Mouse (Mus musculus): ENCODE measurements around the gene Tmem203.

Tmem203 gene

GRCm38 (mm10) chr2:25255284-25255779, at the start of gene Tmem203:
Tmem203 (plus strand) TSS chr2:25255439.
- TF ChIP-seq GATA4 (IDR thresholded peaks at IDR 0.05; ENCODE audit: insufficient replicate concordance, low read length): no peak; the same call in 1 of the 2 replicates

GRCm38 (mm10) chr2:25207593-25207992, 47.6 kb upstream of the Tmem203 start:
- TF ChIP-seq GATA4 (IDR thresholded peaks at IDR 0.05; ENCODE audit: insufficient replicate concordance, low read length): no peak

- no peak for TF ChIP-seq GATA4 (IDR thresholded peaks at IDR 0.05; ENCODE audit: insufficient replicate concordance, low read length)
These were observed 44.6 kb upstream of the Tmem203 start for GRCm38 (mm10) chr2:25210686-25211085.

GRCm38 (mm10) chr2:25211121-25211670, 44.0 kb upstream of the Tmem203 start, which contains the start of gene Nelfb:
Nelfb (minus strand) TSS chr2:25211489.
- no peak; the same call in 1 of the 2 replicates for TF ChIP-seq GATA4 (IDR thresholded peaks at IDR 0.05; ENCODE audit: insufficient replicate concordance, low read length)

GRCm38 (mm10) chr2:25213266-25213865, 41.9 kb upstream of the Tmem203 start:
- TF ChIP-seq GATA4 (IDR thresholded peaks at IDR 0.05; ENCODE audit: insufficient replicate concordance, low read length): no peak

- no peak for TF ChIP-seq GATA4 (IDR thresholded peaks at IDR 0.05; ENCODE audit: insufficient replicate concordance, low read length)
These were observed 40.8 kb upstream of the Tmem203 start, which contains the start of gene Stpg3 for GRCm38 (mm10) chr2:25214444-25214843. Stpg3 (minus strand) TSS chr2:25214637.

- TF ChIP-seq GATA4 (IDR thresholded peaks at IDR 0.05; ENCODE audit: insufficient replicate concordance, low read length): no peak
These were observed 37.6 kb upstream of the Tmem203 start for GRCm38 (mm10) chr2:25217666-25218065.

GRCm38 (mm10) chr2:25218445-25218844, 36.8 kb upstream of the Tmem203 start, which contains the start of gene Fam166a:
Fam166a (plus strand) TSS chr2:25218745.
- no peak for TF ChIP-seq GATA4 (IDR thresholded peaks at IDR 0.05; ENCODE audit: insufficient replicate concordance, low read length)

- no peak for TF ChIP-seq GATA4 (IDR thresholded peaks at IDR 0.05; ENCODE audit: insufficient replicate concordance, low read length)
These were observed 33.9 kb upstream of the Tmem203 start for GRCm38 (mm10) chr2:25221331-25221772.

GRCm38 (mm10) chr2:25223681-25224491, 31.4 kb upstream of the Tmem203 start:
- TF ChIP-seq GATA4 (IDR thresholded peaks at IDR 0.05; ENCODE audit: insufficient replicate concordance, low read length): peak; percentile 81; the same call in 1 of the 2 replicates

- TF ChIP-seq GATA4 (IDR thresholded peaks at IDR 0.05; ENCODE audit: insufficient replicate concordance, low read length): no peak; the same call in 1 of the 2 replicates
These were observed 30.8 kb upstream of the Tmem203 start, which contains the start of gene Tubb4b for GRCm38 (mm10) chr2:25224492-25224765. Tubb4b (minus strand) TSS chr2:25224702.

GRCm38 (mm10) chr2:25224766-25225752, 30.2 kb upstream of the Tmem203 start:
- TF ChIP-seq GATA4 (IDR thresholded peaks at IDR 0.05; ENCODE audit: insufficient replicate concordance, low read length): no peak

GRCm38 (mm10) chr2:25225811-25226379, 29.3 kb upstream of the Tmem203 start:
- no peak for TF ChIP-seq GATA4 (IDR thresholded peaks at IDR 0.05; ENCODE audit: insufficient replicate concordance, low read length)

- no peak for TF ChIP-seq GATA4 (IDR thresholded peaks at IDR 0.05; ENCODE audit: insufficient replicate concordance, low read length)
These were observed 28.4 kb upstream of the Tmem203 start for GRCm38 (mm10) chr2:25226864-25227263.

All from liver, adult (tissue).